Mouse (Mus musculus): ENCODE data around the gene Pitx2. TPM values are rescaled to one million over a fixed set of nuclear protein-coding genes. Genes with fewer than 3 reads are reported as not detected.

The Pitx2 gene
- polyA plus RNA-seq, 1 experiment from 2014 or later: 2.6 TPM

- Histone ChIP-seq H3K36me3 (no peaks in the 10 kb centered on the region), H3K4me2 (no peak overlapping the region), H3K27ac (no peak overlapping the region), H3K4me3 (no peak overlapping the region), H3K4me1 (replicated peaks) (peaks cover 12% of the 10 kb centered on the region), H3K9ac (no peak overlapping the region), H3K9me3 (no peaks in the 10 kb centered on the region), H3K27me3 (peaks cover 88% of the 10 kb centered on the region)
- ATAC-seq (ENCODE audit: low FRiP score): no peak
- WGBS: 1% methylated on average over 12 of the region's 12 CpGs
Measured at GRCm38 (mm10) chr3:129195816-129196549, 3.7 kb upstream of the Pitx2 start.

- no peak overlapping the region for H3K27ac ChIP-seq
- H3K36me3 ChIP-seq: no peaks in the 10 kb centered on the region
- no peak overlapping the region for H3K4me3 ChIP-seq
- 0% methylated on average over 10 of the region's 10 CpGs for WGBS
- no peaks in the 10 kb centered on the region for H3K9me3 ChIP-seq
- H3K27me3 ChIP-seq: peaks cover 88% of the 10 kb centered on the region
- no peak overlapping the region for H3K9ac ChIP-seq
- peaks cover 12% of the 10 kb centered on the region for H3K4me1 ChIP-seq (replicated peaks)
- ATAC-seq (ENCODE audit: low FRiP score): no peak
- H3K4me2 ChIP-seq: no peak overlapping the region
Measured at GRCm38 (mm10) chr3:129196550-129196919, 3.1 kb upstream of the Pitx2 start.

GRCm38 (mm10) chr3:129197035-129197434 is 2.6 kb upstream of the Pitx2 start:
- peaks cover 12% of the 10 kb centered on the region for H3K4me1 ChIP-seq (replicated peaks)
- H3K36me3 ChIP-seq: no peaks in the 10 kb centered on the region
- H3K27ac ChIP-seq: no peak overlapping the region
- no peak overlapping the region for H3K9ac ChIP-seq
- no peak overlapping the region for H3K4me3 ChIP-seq
- no peaks in the 10 kb centered on the region for H3K9me3 ChIP-seq
- no peak for ATAC-seq (ENCODE audit: low FRiP score)
- H3K4me2 ChIP-seq: no peak overlapping the region
- H3K27me3 ChIP-seq: peaks cover 88% of the 10 kb centered on the region
- WGBS: 0% methylated on average over 13 of the region's 13 CpGs

- no peak overlapping the region for H3K4me2 ChIP-seq
- 2% methylated on average over 16 of the region's 16 CpGs for WGBS
- H3K36me3 ChIP-seq: no peaks in the 10 kb centered on the region
- H3K27ac ChIP-seq: no peak overlapping the region
- peaks cover 16% of the 10 kb centered on the region for H3K4me1 ChIP-seq (replicated peaks)
- H3K9ac ChIP-seq: no peak overlapping the region
- H3K4me3 ChIP-seq: no peak overlapping the region
- ATAC-seq (ENCODE audit: low FRiP score): no peak
- peaks cover 88% of the 10 kb centered on the region for H3K27me3 ChIP-seq
- H3K9me3 ChIP-seq: no peaks in the 10 kb centered on the region
Measured at GRCm38 (mm10) chr3:129197786-129198626, 1.7 kb upstream of the Pitx2 start.

GRCm38 (mm10) chr3:129198627-129198903 is 1.1 kb upstream of the Pitx2 start:
- Histone ChIP-seq H3K4me1 (replicated peaks) (peaks cover 18% of the 10 kb centered on the region), H3K9ac (no peak overlapping the region), H3K9me3 (no peaks in the 10 kb centered on the region), H3K27me3 (peaks cover 88% of the 10 kb centered on the region), H3K4me2 (no peak overlapping the region), H3K4me3 (no peak overlapping the region), H3K27ac (no peak overlapping the region), H3K36me3 (no peaks in the 10 kb centered on the region)
- 2% methylated on average over 11 of the region's 11 CpGs for WGBS
- no peak for ATAC-seq (ENCODE audit: low FRiP score)

- no peaks in the 10 kb centered on the region for H3K36me3 ChIP-seq
- peak overlapping the region; percentile 34 for H3K4me3 ChIP-seq
- peaks cover 22% of the 10 kb centered on the region for H3K4me1 ChIP-seq (replicated peaks)
- no peak overlapping the region for H3K27ac ChIP-seq
- peak; percentile 22; the same call in 1 of the 2 replicates for ATAC-seq (ENCODE audit: low FRiP score)
- no peaks in the 10 kb centered on the region for H3K9me3 ChIP-seq
- WGBS: under 1% methylated on average over 16 of the region's 16 CpGs
- H3K27me3 ChIP-seq: peaks cover 91% of the 10 kb centered on the region
- H3K9ac ChIP-seq: no peak overlapping the region
- H3K4me2 ChIP-seq: peak overlapping the region; percentile 55
Measured at GRCm38 (mm10) chr3:129199160-129199608, 494 bp upstream of the Pitx2 start.

- H3K9ac ChIP-seq: no peak overlapping the region
- ATAC-seq (ENCODE audit: low FRiP score): no peak
- under 1% methylated on average over 9 of the region's 9 CpGs for WGBS
- no peaks in the 10 kb centered on the region for H3K9me3 ChIP-seq
- no peak overlapping the region for H3K27ac ChIP-seq
- peaks cover 93% of the 10 kb centered on the region for H3K27me3 ChIP-seq
- H3K36me3 ChIP-seq: no peaks in the 10 kb centered on the region
- H3K4me3 ChIP-seq: peak overlapping the region; percentile 34; the same call in 1 of the 2 replicates
- H3K4me2 ChIP-seq: no peak overlapping the region
- H3K4me1 ChIP-seq (replicated peaks): peaks cover 29% of the 10 kb centered on the region
Measured at GRCm38 (mm10) chr3:129200501-129200890, 818 bp downstream of the Pitx2 start.

- Histone ChIP-seq H3K9me3 (no peaks in the 10 kb centered on the region), H3K4me3 (no peak overlapping the region), H3K27ac (no peak overlapping the region), H3K27me3 (peaks cover 94% of the 10 kb centered on the region), H3K36me3 (no peaks in the 10 kb centered on the region), H3K9ac (no peak overlapping the region), H3K4me2 (no peak overlapping the region), H3K4me1 (replicated peaks) (peaks cover 29% of the 10 kb centered on the region)
- 2% methylated on average over 3 of the region's 3 CpGs for WGBS
- ATAC-seq (ENCODE audit: low FRiP score): no peak
Measured at GRCm38 (mm10) chr3:129201156-129201555, 1.5 kb downstream of the Pitx2 start.

- H3K9ac ChIP-seq: no peak overlapping the region
- ATAC-seq (ENCODE audit: low FRiP score): no peak
- no peaks in the 10 kb centered on the region for H3K9me3 ChIP-seq
- no peak overlapping the region for H3K4me2 ChIP-seq
- H3K4me1 ChIP-seq (replicated peaks): peaks cover 29% of the 10 kb centered on the region
- H3K27ac ChIP-seq: no peak overlapping the region
- H3K4me3 ChIP-seq: no peak overlapping the region
- peaks cover 93% of the 10 kb centered on the region for H3K27me3 ChIP-seq
- H3K36me3 ChIP-seq: no peaks in the 10 kb centered on the region
- WGBS: 2% methylated on average over 11 of the region's 11 CpGs
Measured at GRCm38 (mm10) chr3:129201681-129202255, 2.1 kb downstream of the Pitx2 start.

- Histone ChIP-seq H3K9me3 (no peaks in the 10 kb centered on the region), H3K27me3 (peaks cover 93% of the 10 kb centered on the region), H3K4me3 (peak overlapping the region; percentile 42; the same call in 1 of the 2 replicates), H3K36me3 (no peaks in the 10 kb centered on the region), H3K4me1 (replicated peaks) (peaks cover 29% of the 10 kb centered on the region), H3K4me2 (no peak overlapping the region), H3K27ac (no peak overlapping the region), H3K9ac (no peak overlapping the region)
- no peak for ATAC-seq (ENCODE audit: low FRiP score)
- under 1% methylated on average over 36 of the region's 36 CpGs for WGBS
Measured at GRCm38 (mm10) chr3:129202871-129203740, 3.4 kb downstream of the Pitx2 start.

GRCm38 (mm10) chr3:129203761-129204440 is 4.2 kb downstream of the Pitx2 start:
- H3K4me2 ChIP-seq: peak overlapping the region; percentile 70
- H3K4me1 ChIP-seq (replicated peaks): peaks cover 29% of the 10 kb centered on the region
- WGBS: under 1% methylated on average over 35 of the region's 35 CpGs
- H3K27ac ChIP-seq: no peak overlapping the region
- peak overlapping the region; percentile 59; the same call in 1 of the 2 replicates for H3K9ac ChIP-seq
- peaks cover 94% of the 10 kb centered on the region for H3K27me3 ChIP-seq
- H3K4me3 ChIP-seq: peak overlapping the region; percentile 42
- H3K36me3 ChIP-seq: no peaks in the 10 kb centered on the region
- peak; percentile 19 for ATAC-seq (ENCODE audit: low FRiP score)
- no peaks in the 10 kb centered on the region for H3K9me3 ChIP-seq

Data from hindbrain, embryonic 13.5 days (tissue).